Mouse (Mus musculus) heart, embryonic 13.5 days (tissue): ENCODE measurements around the gene Gm5622. TPM values are rescaled to one million over a fixed set of nuclear protein-coding genes. Genes with fewer than 3 reads are reported as not detected.
"Not testable (repeated sequence)": the region's sequence is repeated elsewhere in the genome, so short reads cannot be mapped to it uniquely, and the experiment has no call there.

Experiments
- ATAC-seq: fragments of 200-750 bp; cut with Nextera tagmentation; 2 replicates; pipeline ENCODE4 v1.8.0; 2017; ENCODE audit warnings: moderate TSS enrichment; ENCODE audit not compliant: insufficient number of reproducible peaks, low FRiP score, low TSS enrichment; ENCODE audit errors: extremely low read depth
- H3K27ac ChIP-seq: fragments of 300-500 bp; sonication (generic); replicated peaks from 2 replicates; pipeline ENCODE4 v1.5.1; 2015; ENCODE audit warnings: moderate library complexity, mild to moderate bottlenecking, inconsistent platforms
- H3K27me3 ChIP-seq: fragments of 300-500 bp; sonication (generic); replicated peaks from 2 replicates; pipeline ENCODE4 v1.6.1; 2015; ENCODE audit warnings: mild to moderate bottlenecking, inconsistent platforms
- H3K36me3 ChIP-seq: fragments of 300-500 bp; sonication (generic); 2 replicates; pipeline ENCODE4 v1.6.1; 2015; ENCODE audit warnings: mild to moderate bottlenecking, inconsistent platforms
- H3K4me1 ChIP-seq: fragments of 300-500 bp; sonication (generic); 2 replicates; pipeline ENCODE4 v1.6.1; 2015; ENCODE audit warnings: inconsistent platforms
- H3K4me2 ChIP-seq: fragments of 300-500 bp; sonication (generic); 2 replicates; pipeline ENCODE4 v1.6.1; 2015; ENCODE audit warnings: inconsistent platforms, mild to moderate bottlenecking, moderate library complexity
- H3K4me3 ChIP-seq: fragments of 300-500 bp; sonication (generic); 2 replicates; pipeline ENCODE4 v1.5.1; 2015; ENCODE audit warnings: moderate library complexity, mild to moderate bottlenecking, inconsistent platforms
- H3K9ac ChIP-seq: fragments of 300-500 bp; sonication (generic); 2 replicates; pipeline ENCODE4 v1.6.1; 2015; ENCODE audit warnings: inconsistent platforms, mild to moderate bottlenecking, moderate library complexity
- H3K9me3 ChIP-seq: fragments of 300-500 bp; sonication (generic); 2 replicates; pipeline ENCODE4 v1.6.1; 2016; ENCODE audit warnings: inconsistent platforms
- whole genome bisulfite sequencing: fragments of 180-500 bp; shearing (Covaris S2); methylation state at CpG from one replicate; pipeline ENCODE4 v1.1.7; 2015; ENCODE audit warnings: mixed read lengths; 5-methylcytosine and 5-hydroxymethylcytosine counted together
- polyA plus RNA-seq: library from polyadenylated mRNA; unstranded; fragments of >200 nt; fragmentation: Nextera tagmentation; extraction: Ambion mirVana; gene quantifications from 2 replicates; pipeline ENCODE4 v1.2.1, GENCODE M21; 2015

The Gm5622 gene
- not detected in 2 replicates for polyA plus RNA-seq

DNA sequence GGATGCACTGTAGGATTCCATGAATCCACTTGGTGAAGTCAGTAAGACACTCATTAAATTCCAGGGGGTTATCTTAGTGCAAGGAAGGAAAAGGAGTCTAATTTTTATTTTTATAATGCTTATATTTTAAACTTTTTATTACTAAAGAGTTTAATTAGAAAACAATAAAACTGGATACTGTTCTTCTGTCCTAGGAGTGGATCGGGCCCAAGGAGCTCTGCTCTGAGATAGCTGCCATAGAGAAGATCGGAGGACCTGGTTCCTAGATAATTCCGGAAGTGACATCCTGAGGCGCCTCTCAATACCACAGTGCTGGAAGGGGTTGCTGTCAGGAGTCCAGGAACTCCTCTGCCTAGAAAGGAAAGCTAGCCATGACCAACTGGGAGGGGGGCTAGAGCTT is at the start of gene Gm5622:
TSS of gene Gm5622 (plus strand) at position 301 of the 400 bp plus-strand sequence.
- Histone ChIP-seq H3K4me1 (no peaks in the 10 kb centered on the region), H3K4me3 (no peak within 1 kb of the TSS), H3K27me3 (no peaks in the 10 kb centered on the region), H3K9me3 (no peaks in the 10 kb centered on the region), H3K27ac (no peak within 1 kb of the TSS), H3K9ac (no peak within 1 kb of the TSS), H3K4me2 (no peak within 1 kb of the TSS), H3K36me3 (no peaks in the 10 kb centered on the region)
- WGBS, result 81% methylated on average over 4 of the region's 4 CpGs
- ATAC-seq, result no peak

DNA sequence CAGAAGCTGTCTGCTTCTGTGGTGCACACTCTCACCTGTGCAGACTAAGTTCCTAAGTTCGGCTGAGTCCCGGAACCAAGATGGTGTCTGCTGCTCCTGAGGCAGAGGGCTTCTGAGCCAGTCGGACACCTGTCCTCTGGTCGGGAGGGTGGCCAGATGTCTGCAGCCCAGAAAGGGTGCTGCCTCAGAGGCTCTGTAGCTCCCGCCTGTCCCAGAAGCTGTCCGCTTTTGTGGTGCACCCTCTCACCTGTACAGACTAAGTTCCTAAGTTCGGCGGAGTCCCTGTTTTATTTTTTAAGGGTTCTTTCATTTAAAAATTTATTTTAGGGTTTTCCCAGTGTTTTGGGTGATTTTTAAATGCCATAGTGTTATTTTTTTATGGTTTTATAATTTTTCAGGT is 45.2 kb upstream of the Gm5622 start:
- WGBS, result 92% methylated on average over 8 of the region's 8 CpGs
- Histone ChIP-seq H3K4me3 (no peak overlapping the region), H3K4me1 (no peaks in the 10 kb centered on the region), H3K36me3 (no peaks in the 10 kb centered on the region), H3K27me3 (no peaks in the 10 kb centered on the region), H3K27ac (no peak overlapping the region), H3K9ac (no peak overlapping the region), H3K9me3 (no peaks in the 10 kb centered on the region), H3K4me2 (no peak overlapping the region)
- no peak for ATAC-seq

DNA sequence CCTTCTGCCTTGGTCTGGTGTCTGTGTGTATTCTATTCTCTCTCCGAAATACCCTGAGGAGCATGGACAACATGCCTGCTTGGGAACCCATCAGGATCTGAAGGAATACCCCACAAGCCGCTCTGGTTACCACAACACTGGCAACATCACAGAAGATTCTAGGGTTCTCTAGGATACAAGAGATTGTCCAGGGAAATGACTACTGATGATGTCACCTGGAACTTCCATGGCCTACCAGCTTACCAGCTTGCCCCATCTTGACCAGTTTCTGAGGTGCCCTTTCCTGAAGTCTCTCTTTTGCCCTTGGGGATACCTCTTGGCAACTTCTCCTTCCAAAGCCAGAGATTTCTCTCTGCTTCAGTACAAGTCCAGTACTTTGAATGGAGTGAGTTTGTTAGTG is 21.4 kb downstream of the Gm5622 start, which contains the start of gene Gm17175:
TSS of gene Gm17175 (minus strand) at position 101 of the 400 bp plus-strand sequence.
- H3K4me3 ChIP-seq, ATAC-seq, H3K27ac ChIP-seq, H3K36me3 ChIP-seq, H3K4me1 ChIP-seq, H3K27me3 ChIP-seq, H3K9ac ChIP-seq, H3K4me2 ChIP-seq, H3K9me3 ChIP-seq: not testable (repeated sequence)
- 82% methylated on average over 2 of the region's 2 CpGs for WGBS

DNA sequence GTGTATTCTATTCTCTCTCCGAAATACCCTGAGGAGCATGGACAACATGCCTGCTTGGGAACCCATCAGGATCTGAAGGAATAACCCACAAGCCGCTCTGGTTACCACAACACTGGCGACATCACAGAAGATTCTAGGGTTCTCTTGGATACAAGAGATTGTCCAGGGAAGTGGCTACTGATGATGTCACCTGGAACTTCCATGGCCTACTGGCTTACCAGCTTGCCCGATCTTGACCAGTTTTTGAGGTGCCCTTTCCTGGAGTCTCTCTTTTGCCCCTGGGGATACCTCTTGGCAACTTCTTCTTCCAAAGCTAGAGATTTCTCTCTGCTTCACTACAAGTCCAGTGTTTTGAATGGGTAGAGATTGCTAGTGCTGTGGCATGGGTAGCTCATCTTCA is 39.4 kb downstream of the Gm5622 start, which contains the start of gene Gm17174:
TSS of gene Gm17174 (minus strand) at position 101 of the 400 bp plus-strand sequence.
- not testable (repeated sequence) for H3K4me3 ChIP-seq, H3K27me3 ChIP-seq, ATAC-seq, H3K9me3 ChIP-seq, H3K9ac ChIP-seq, H3K36me3 ChIP-seq, H3K4me2 ChIP-seq, H3K4me1 ChIP-seq, H3K27ac ChIP-seq
- WGBS, result 83% methylated on average over 4 of the region's 4 CpGs

DNA sequence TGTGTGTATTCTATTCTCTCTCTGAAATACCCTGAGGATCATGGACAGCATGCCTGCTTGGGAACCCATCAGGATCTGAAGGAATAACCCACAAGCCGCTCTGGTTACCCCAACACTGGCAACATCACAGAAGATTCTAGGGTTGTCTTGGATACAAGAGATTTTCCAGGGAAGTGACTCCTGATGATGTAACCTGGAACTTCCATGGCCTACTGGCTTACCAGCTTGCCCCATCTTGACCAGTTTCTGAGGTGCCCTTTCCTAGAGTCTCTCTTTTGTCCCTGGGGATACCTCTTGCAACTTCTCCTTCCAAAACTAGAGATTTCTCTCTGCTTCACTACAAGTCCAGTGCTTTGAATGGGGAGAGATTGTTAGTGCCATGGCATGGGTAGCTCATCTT is 58.6 kb downstream of the Gm5622 start, which contains the start of gene Gm17078:
TSS of gene Gm17078 (minus strand) at position 101 of the 400 bp plus-strand sequence.
- no peak for ATAC-seq

DNA sequence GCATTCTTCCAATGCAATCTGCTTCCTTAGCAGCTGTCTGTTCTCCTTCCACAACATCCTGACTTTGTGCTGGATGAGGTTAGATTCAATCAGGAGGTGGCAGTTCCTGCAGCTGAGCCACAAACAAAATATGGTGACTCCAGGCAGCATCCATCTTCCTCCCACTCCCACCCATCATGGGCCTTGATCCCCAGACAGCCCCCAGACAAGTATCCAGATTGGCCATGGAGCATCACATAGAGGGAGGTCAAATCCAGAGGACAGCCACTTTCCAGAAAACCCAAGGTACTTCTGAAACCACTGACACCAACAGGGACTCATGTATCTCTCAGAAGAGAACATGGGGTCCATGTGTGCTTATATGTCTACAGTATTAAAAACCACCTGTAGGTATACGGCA is 79.8 kb downstream of the Gm5622 start:
- H3K27me3 ChIP-seq, result not testable (repeated sequence)

More for the DNA sequence above, 58.6 kb downstream of the Gm5622 start, which contains the start of gene Gm17078:
- no peaks in the 10 kb centered on the region for H3K9me3 ChIP-seq
- H3K4me2 ChIP-seq, result no peak within 1 kb of the TSS
- no peaks in the 10 kb centered on the region for H3K27me3 ChIP-seq
- no peaks in the 10 kb centered on the region for H3K4me1 ChIP-seq
- H3K4me3 ChIP-seq, result no peak within 1 kb of the TSS
- no peaks in the 10 kb centered on the region for H3K36me3 ChIP-seq
- no peak within 1 kb of the TSS for H3K27ac ChIP-seq
- H3K9ac ChIP-seq, result no peak within 1 kb of the TSS
- 73% methylated on average over 1 of the region's 1 CpGs for WGBS

DNA sequence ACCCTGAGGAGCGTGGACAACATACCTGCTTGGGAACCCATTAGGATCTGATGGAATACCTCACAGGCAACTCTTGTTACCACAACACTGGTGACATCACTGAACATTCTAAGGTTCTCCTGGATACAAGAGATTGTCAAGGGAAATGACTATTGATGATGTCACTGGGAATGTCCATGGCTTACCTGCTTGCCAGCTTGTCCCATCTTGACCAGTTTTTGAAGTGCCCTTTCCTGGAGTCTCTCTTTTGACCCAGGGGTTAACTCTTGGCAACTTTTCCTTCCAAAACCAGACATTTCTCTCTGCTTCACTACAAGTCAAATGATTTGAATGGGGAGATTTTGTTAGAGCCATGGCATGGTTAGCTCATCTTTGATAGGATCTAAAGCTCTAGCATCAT is 83.0 kb downstream of the Gm5622 start, which contains the start of gene Gm4181:
TSS of gene Gm4181 (minus strand) at position 101 of the 400 bp plus-strand sequence.
- H3K27ac ChIP-seq, ATAC-seq, H3K9ac ChIP-seq, H3K9me3 ChIP-seq, H3K27me3 ChIP-seq, H3K4me1 ChIP-seq, H3K4me2 ChIP-seq, H3K4me3 ChIP-seq, H3K36me3 ChIP-seq: not testable (repeated sequence)
- WGBS, result 76% methylated on average over 1 of the region's 1 CpGs

More for the DNA sequence above, 79.8 kb downstream of the Gm5622 start:
- not testable (repeated sequence) for H3K9ac ChIP-seq, H3K4me1 ChIP-seq, H3K4me3 ChIP-seq, H3K4me2 ChIP-seq, H3K36me3 ChIP-seq, H3K9me3 ChIP-seq, H3K27ac ChIP-seq, ATAC-seq
- WGBS, result 88% methylated on average over 1 of the region's 1 CpGs

DNA sequence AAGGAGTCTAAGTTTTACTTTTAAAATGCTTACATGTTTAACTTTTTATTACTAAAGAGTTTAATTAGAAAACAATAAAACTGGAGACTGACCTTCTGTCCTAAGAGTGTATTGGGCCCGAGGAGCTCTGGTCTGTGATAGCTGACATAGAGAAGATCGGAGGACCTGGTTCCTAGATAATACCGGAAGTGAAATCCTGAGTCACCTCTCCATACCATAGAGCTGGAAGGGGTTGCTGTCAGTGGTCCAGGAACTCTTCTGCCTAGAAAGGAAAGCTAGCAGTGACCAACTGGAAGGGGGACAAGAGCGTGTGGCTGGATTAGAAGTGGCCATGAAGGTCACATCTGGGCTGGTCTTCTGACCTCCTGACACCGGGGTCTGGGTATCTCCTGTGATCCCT is 124.7 kb downstream of the Gm5622 start:
- Histone ChIP-seq H3K9me3 (no peaks in the 10 kb centered on the region), H3K9ac (no peak overlapping the region), H3K27me3 (no peaks in the 10 kb centered on the region), H3K4me3 (no peak overlapping the region), H3K27ac (no peak overlapping the region), H3K36me3 (no peaks in the 10 kb centered on the region), H3K4me1 (no peaks in the 10 kb centered on the region), H3K4me2 (no peak overlapping the region)
- 83% methylated on average over 5 of the region's 5 CpGs for WGBS
- no peak for ATAC-seq

DNA sequence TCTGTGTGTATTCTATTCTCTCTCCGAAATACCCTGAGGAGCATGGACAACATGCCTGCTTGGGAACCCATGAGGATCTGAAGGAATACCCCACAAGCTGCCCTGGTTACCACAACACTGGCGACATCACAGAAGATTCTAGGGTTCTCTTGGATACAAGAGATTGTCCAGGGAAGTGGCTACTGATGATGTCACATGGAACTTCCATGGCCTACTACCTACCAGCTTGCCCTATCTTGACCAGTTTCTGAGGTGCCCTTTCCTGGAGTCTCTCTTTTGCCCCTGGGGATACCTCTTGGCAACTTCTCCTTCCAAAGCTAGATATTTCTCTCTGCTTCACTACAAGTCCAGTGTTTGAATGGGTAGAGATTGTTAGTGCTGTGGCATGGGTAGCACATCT is 142.8 kb downstream of the Gm5622 start, which contains the start of gene Gm17079:
TSS of gene Gm17079 (minus strand) at position 101 of the 400 bp plus-strand sequence.
- not testable (repeated sequence) for H3K9ac ChIP-seq, H3K4me3 ChIP-seq, H3K4me2 ChIP-seq, H3K4me1 ChIP-seq, H3K9me3 ChIP-seq, H3K27me3 ChIP-seq, H3K36me3 ChIP-seq, ATAC-seq, H3K27ac ChIP-seq
- 69% methylated on average over 1 of the region's 2 CpGs for WGBS

Other genes with a start within 250 kb of the Gm5622 start
- gene Gm7247, start 191.0 kb upstream of the Gm5622 start, polyA plus RNA-seq, result not detected in 2 replicates
- gene Vmn2r88, start 142.0 kb upstream of the Gm5622 start, polyA plus RNA-seq, result not detected in 2 replicates
- gene Vmn2r89, start 100.9 kb upstream of the Gm5622 start, polyA plus RNA-seq, result not detected in 2 replicates
- gene Gm17175, start 21.3 kb downstream of the Gm5622 start, polyA plus RNA-seq, result not detected in 2 replicates
- gene Gm17174, start 39.3 kb downstream of the Gm5622 start, polyA plus RNA-seq, result not detected in 2 replicates
- not detected in 2 replicates for gene Gm17078, start 58.5 kb downstream of the Gm5622 start, polyA plus RNA-seq
- gene Gm4181, start 82.9 kb downstream of the Gm5622 start, polyA plus RNA-seq, result not detected in 2 replicates
- not detected in 2 replicates for gene Gm17079, start 142.7 kb downstream of the Gm5622 start, polyA plus RNA-seq
- not detected in 2 replicates for gene Gm5800, start 164.4 kb downstream of the Gm5622 start, polyA plus RNA-seq
- not detected in 2 replicates for gene Ang4, start 220.8 kb downstream of the Gm5622 start, polyA plus RNA-seq
- not detected in 2 replicates for gene AY358078, start 247.3 kb downstream of the Gm5622 start, polyA plus RNA-seq